ENCODE assay signal across 8 mouse cellular contexts in the genomic region with DNA sequence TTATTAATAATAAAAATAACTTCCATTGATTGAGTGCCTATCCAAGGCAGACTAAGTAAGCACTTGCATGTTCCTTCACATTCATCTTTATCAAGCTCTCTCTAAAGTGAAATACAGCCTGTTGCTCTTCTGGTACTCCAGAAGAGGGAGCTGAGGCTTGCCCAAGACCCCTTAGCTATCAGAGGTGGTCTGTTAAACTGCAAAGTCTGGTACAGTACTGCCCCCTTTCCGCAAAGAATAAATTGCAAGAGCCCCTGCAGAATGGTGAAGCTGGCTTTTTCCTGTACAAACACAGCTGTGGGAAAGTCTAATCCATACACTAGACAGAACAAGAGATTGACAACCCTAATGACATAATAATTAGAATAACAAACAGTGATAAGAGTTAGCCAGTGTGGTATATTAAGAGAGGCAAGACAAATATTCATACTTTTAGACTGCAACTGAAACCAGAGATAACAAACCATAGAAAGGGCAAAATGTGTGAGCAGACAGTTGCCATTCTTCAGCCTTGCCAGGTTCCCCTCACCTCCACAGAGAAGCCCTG.
DNase-seq lines count a peak whose midpoint lies in the region; ATAC-seq and TF ChIP-seq lines count a peak whose summit lies in the region.

No protein-coding gene starts in this region.

- DNase-seq in forebrain, embryonic 10.5 days (ENCODE audit: extremely low spot score, low spot score) = peak; percentile 34
- peak; percentile 83 for DNase-seq in lung, embryonic 14.5 days
- no peak for DNase-seq in lung, postnatal 25 days (ENCODE audit: low spot score)
- DNase-seq in midbrain, postnatal 0 days (ENCODE audit: low spot score) = peak; percentile 83
- DNase-seq in ovary, postnatal 14 days (ENCODE audit: low spot score) = no peak
- no peak for DNase-seq in ovary, adult 18-20 months (ENCODE audit: low spot score)

- H3K9me3 ChIP-seq in forebrain, embryonic 10.5 days = no peaks in the 10 kb centered on the region
- no peaks in the 10 kb centered on the region for H3K9me3 ChIP-seq in forebrain, embryonic 15.5 days
- H3K9me3 ChIP-seq in lung, embryonic 14.5 days (ENCODE audit: low read depth, low read length) = no peaks in the 10 kb centered on the region
- no peaks in the 10 kb centered on the region for H3K9me3 ChIP-seq in forebrain, embryonic 12.5 days
- no peaks in the 10 kb centered on the region for H3K9me3 ChIP-seq in midbrain, postnatal 0 days (ENCODE audit: low read length)

- no peak overlapping the region for H3K9ac ChIP-seq in forebrain, embryonic 15.5 days (replicated peaks)
- no peak overlapping the region for H3K9ac ChIP-seq in lung, embryonic 14.5 days
- no peak overlapping the region for H3K9ac ChIP-seq in forebrain, embryonic 12.5 days
- no peak overlapping the region for H3K9ac ChIP-seq in midbrain, postnatal 0 days (replicated peaks; ENCODE audit: low read length, poor library complexity, severe bottlenecking)

- no peak overlapping the region for H3K4me2 ChIP-seq in forebrain, embryonic 15.5 days (replicated peaks)
- H3K4me2 ChIP-seq in lung, embryonic 14.5 days = no peak overlapping the region
- H3K4me2 ChIP-seq in forebrain, embryonic 12.5 days = no peak overlapping the region
- H3K4me2 ChIP-seq in midbrain, postnatal 0 days (ENCODE audit: low read depth, low read length, poor library complexity, severe bottlenecking) = no peak overlapping the region

- H3K27ac ChIP-seq in forebrain, embryonic 10.5 days = no peak overlapping the region
- no peak overlapping the region for H3K27ac ChIP-seq in forebrain, embryonic 15.5 days (replicated peaks)
- H3K27ac ChIP-seq in lung, embryonic 14.5 days (ENCODE audit: low read depth) = no peak overlapping the region
- H3K27ac ChIP-seq in forebrain, embryonic 12.5 days = no peak overlapping the region
- no peak overlapping the region for H3K27ac ChIP-seq in midbrain, postnatal 0 days (ENCODE audit: low read depth, low read length)

- H3K4me1 ChIP-seq in forebrain, embryonic 10.5 days = no peaks in the 10 kb centered on the region
- 0 out of 2 replicates have a peak, but pooled peaks cover 2% of the 10 kb centered on the region for H3K4me1 ChIP-seq in forebrain, embryonic 15.5 days
- no peaks in the 10 kb centered on the region; the same call in 1 of the 2 replicates for H3K4me1 ChIP-seq in lung, embryonic 14.5 days (ENCODE audit: insufficient read depth)
- H3K4me1 ChIP-seq in forebrain, embryonic 12.5 days = 0 out of 2 replicates have a peak, but pooled peaks cover 2% of the 10 kb centered on the region
- no peaks in the 10 kb centered on the region; the same call in 1 of the 2 replicates for H3K4me1 ChIP-seq in midbrain, postnatal 0 days (ENCODE audit: insufficient read depth, low read length)

- no peak overlapping the region for H3K4me3 ChIP-seq in forebrain, embryonic 10.5 days
- H3K4me3 ChIP-seq in forebrain, embryonic 15.5 days = no peak overlapping the region
- no peak overlapping the region for H3K4me3 ChIP-seq in lung, embryonic 14.5 days (ENCODE audit: low read depth, low read length)
- no peak overlapping the region for H3K4me3 ChIP-seq in forebrain, embryonic 12.5 days (replicated peaks)
- H3K4me3 ChIP-seq in midbrain, postnatal 0 days (ENCODE audit: low read depth, low read length) = no peak overlapping the region

- ATAC-seq in forebrain, embryonic 15.5 days (replicated peaks) = no peak; the same call in 1 of the 2 replicates
- ATAC-seq in lung, embryonic 14.5 days (ENCODE audit: insufficient read depth) = peak; percentile 46; the same call in 1 of the 2 replicates
- peak; percentile 58; the same call in 1 of the 2 replicates for ATAC-seq in forebrain, embryonic 12.5 days (ENCODE audit: low FRiP score)
- ATAC-seq in midbrain, postnatal 0 days (ENCODE audit: low FRiP score) = no peak

- TF ChIP-seq CTCF in lung, embryonic 14.5 days (IDR thresholded peaks at IDR 0.05; ENCODE audit: low read depth) = peak; percentile 68
- TF ChIP-seq CTCF in midbrain, postnatal 0 days (IDR thresholded peaks at IDR 0.05) = peak; percentile 88

- WGBS in forebrain, embryonic 10.5 days = 10% methylated on average over 1 of the region's 1 CpGs
- 6% methylated on average over 1 of the region's 1 CpGs for WGBS in forebrain, embryonic 15.5 days
- 2% methylated on average over 1 of the region's 1 CpGs for WGBS in lung, embryonic 14.5 days
- WGBS in forebrain, embryonic 12.5 days = 3% methylated on average over 1 of the region's 1 CpGs
- 17% methylated on average over 1 of the region's 1 CpGs for WGBS in midbrain, postnatal 0 days

- H3K36me3 ChIP-seq in forebrain, embryonic 10.5 days (replicated peaks) = no peaks in the 10 kb centered on the region
- H3K36me3 ChIP-seq in forebrain, embryonic 15.5 days = no peaks in the 10 kb centered on the region
- no peaks in the 10 kb centered on the region for H3K36me3 ChIP-seq in lung, embryonic 14.5 days (ENCODE audit: insufficient read depth)
- no peaks in the 10 kb centered on the region for H3K36me3 ChIP-seq in forebrain, embryonic 12.5 days (replicated peaks)
- no peaks in the 10 kb centered on the region for H3K36me3 ChIP-seq in midbrain, postnatal 0 days (ENCODE audit: insufficient read depth, low read length)

- no peaks in the 10 kb centered on the region for H3K27me3 ChIP-seq in forebrain, embryonic 10.5 days (ENCODE audit: poor library complexity, severe bottlenecking)
- H3K27me3 ChIP-seq in forebrain, embryonic 15.5 days = no peaks in the 10 kb centered on the region
- H3K27me3 ChIP-seq in lung, embryonic 14.5 days (ENCODE audit: insufficient read depth, low read length) = no peaks in the 10 kb centered on the region
- no peaks in the 10 kb centered on the region for H3K27me3 ChIP-seq in forebrain, embryonic 12.5 days
- H3K27me3 ChIP-seq in midbrain, postnatal 0 days (ENCODE audit: insufficient read depth, low read length) = no peaks in the 10 kb centered on the region

Comparison
In these comparisons a context has a peak if more than half of its experiments do, and no peak if none do; other contexts are left out.
1. DNase-seq: peak in forebrain, embryonic 10.5 days (single experiment), lung, embryonic 14.5 days (single experiment) and midbrain, postnatal 0 days (single experiment); none in lung, postnatal 25 days (single experiment), ovary, postnatal 14 days (single experiment) and ovary, adult 18-20 months (single experiment).
2. ATAC-seq: peak in lung, embryonic 14.5 days (single experiment) and forebrain, embryonic 12.5 days (single experiment); none in forebrain, embryonic 15.5 days (single experiment) and midbrain, postnatal 0 days (single experiment).